Mouse (Mus musculus) lung, adult 2 months (tissue): ENCODE results near the gene Rdh16f2.
"Not testable (repeated sequence)": the region's sequence is repeated elsewhere in the genome, so short reads cannot be mapped to it uniquely, and the experiment has no call there.

ENCODE experiments used
- CTCF ChIP-seq: fragments of 200-500 bp; IDR thresholded peaks from 2 replicates; pipeline ENCODE4 v1.5.1; 2011; ENCODE audit warnings: mild to moderate bottlenecking, low read length, control low read depth; ENCODE audit not compliant: insufficient read depth
- POLR2A ChIP-seq: fragments of 200-500 bp; IDR thresholded peaks from 2 replicates; pipeline ENCODE4 v1.6.1; 2011; ENCODE audit warnings: low read depth, mild to moderate bottlenecking, control low read depth, low read length, borderline replicate concordance; ENCODE audit errors: extremely low read depth

GRCm38 (mm10) chr10:127821806-127822205 lies 44.5 kb upstream of the Rdh16f2 start:
- TF ChIP-seq CTCF, POLR2A: not testable (repeated sequence)
